Mouse (Mus musculus): ENCODE measurements at regions not wholly inside any gene's neighbourhood (a gene's known extent, or its start where the extent isn't known, plus 50 kb on each side); places are given as distances from the start of the nearest gene placed in this dataset.

GRCm38 (mm10) chr2:137493600-137493999 is 377.2 kb upstream of the Jag1 start:
- intact Hi-C loops (cut with DNase I), result no loop called here

GRCm38 (mm10) chr2:137489181-137489682 is 372.8 kb upstream of the Jag1 start:
- intact Hi-C loops (cut with DNase I), result no loop called here
- no peak for DNase-seq

More at GRCm38 (mm10) chr2:137493600-137493999, 377.2 kb upstream of the Jag1 start:
- no peak for DNase-seq

- intact Hi-C loops (cut with DNase I), result no loop called here
- DNase-seq, result no peak
Measured at GRCm38 (mm10) chr2:137468769-137469168, 352.3 kb upstream of the Jag1 start.

DNA sequence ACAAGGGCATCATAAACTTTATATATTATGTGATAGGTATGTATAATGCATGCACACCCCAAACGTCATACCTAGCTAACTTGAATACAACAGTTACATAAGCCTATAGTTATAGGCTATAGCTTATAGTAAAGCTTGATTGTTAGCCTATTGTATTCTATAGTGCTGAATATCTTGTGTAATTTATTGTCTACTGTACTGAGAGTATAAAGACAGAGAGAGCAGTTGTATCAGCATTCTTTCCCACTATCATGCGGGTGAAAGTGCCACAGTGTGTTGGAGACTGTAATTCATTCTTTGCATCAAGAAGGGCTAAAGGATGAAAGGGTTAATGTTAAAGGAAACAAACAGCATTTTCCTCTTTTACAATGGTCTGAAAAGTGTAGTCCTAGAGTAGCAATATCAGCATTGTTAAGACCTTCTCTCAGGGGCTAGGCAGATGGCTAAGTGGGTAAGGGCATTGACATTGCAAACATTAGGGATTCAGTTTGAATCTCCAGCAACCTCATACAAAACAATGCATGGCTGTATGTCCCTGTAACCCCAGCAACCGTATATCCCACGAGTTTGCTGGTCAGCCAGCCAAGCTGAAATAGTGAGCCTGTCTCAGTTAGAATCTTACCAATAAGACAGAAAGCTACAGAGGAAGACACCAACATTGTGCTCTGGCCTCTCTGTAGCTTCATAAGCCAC is 340.8 kb upstream of the Jag1 start:
- intact Hi-C loops (cut with DNase I), result no loop called here
- DNase-seq, result no peak

- DNase-seq, result no peak
- intact Hi-C loops (cut with DNase I), result no loop called here
Measured at GRCm38 (mm10) chr2:137456436-137456835, 340.0 kb upstream of the Jag1 start.

- no peak for DNase-seq
- intact Hi-C loops (cut with DNase I), result no loop called here
Measured at GRCm38 (mm10) chr2:137446919-137447318, 330.5 kb upstream of the Jag1 start.

- DNase-seq, result no peak
Measured at GRCm38 (mm10) chr2:137437741-137438140, 321.3 kb upstream of the Jag1 start.

GRCm38 (mm10) chr2:137436161-137436560 is 319.7 kb upstream of the Jag1 start:
- intact Hi-C loops (cut with DNase I), result no loop called here
- DNase-seq, result peak in 1 of 2 experiments; percentile 13

More at GRCm38 (mm10) chr2:137437741-137438140, 321.3 kb upstream of the Jag1 start:
- intact Hi-C loops (cut with DNase I), result no loop called here

- intact Hi-C loops (cut with DNase I), result no loop called here
- no peak for DNase-seq
Measured at GRCm38 (mm10) chr2:137422656-137423055, 306.2 kb upstream of the Jag1 start.

DNA sequence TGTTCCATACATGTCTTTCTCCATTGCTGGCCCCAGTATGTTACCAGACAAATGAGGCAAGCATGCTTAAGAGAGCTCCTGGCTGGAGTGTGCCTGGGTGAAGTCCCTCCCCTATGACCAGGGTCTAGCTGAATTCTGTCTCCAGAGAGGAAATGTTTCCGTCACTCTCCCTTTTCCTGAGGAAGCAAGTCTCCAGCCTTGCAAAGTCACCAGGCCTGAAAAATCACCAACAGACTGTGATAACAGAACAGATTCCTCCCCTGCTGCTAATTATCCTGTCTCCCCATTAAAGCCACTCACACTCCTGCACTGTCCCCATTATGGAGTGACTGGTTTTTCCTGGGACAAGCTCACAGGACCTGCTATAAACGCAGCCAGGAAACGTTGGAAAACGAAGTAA is 303.2 kb upstream of the Jag1 start:
- no peak for DNase-seq
- intact Hi-C loops (cut with DNase I), result no loop called here

DNA sequence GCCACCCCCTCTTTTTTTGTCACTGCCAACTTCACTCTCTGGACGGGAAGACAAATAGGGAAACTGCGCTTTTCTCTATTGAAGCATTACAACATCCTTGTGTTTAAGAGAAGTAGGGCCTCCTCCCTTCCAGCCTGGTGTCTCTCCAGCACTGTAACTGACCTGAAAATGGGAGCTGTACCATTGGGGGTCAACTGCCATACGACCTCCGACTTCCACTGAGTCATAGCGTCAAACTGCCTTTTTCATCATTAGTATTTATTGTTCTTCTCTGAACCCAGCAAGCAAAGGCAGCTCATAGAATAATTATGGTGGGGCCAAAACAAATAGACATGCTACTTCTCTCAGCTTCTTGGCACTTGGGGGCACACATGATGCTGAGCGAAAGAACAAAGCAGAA is 301.2 kb upstream of the Jag1 start:
- DNase-seq, result no peak
- intact Hi-C loops (cut with DNase I), result no loop called here

DNA sequence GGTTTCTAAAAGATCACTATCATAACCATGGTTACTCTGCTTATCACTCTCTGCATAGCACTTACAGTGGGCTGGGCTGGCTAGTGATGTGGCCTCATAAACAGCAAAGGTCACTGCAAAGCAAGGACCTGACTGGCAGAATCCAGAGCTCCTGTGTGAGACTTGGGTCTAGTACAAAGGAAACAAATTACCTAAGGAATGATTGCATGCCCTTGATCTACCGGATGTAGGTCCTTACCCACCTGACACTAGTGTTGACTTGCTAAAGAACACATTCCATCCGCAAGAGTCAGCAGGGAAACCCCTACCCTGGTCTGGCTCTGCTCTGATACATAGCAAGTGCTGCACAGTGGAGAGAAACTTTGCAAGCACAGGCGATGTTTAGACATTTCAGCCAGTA is 297.0 kb upstream of the Jag1 start:
- intact Hi-C loops (cut with DNase I), result no loop called here
- DNase-seq, result no peak

DNA sequence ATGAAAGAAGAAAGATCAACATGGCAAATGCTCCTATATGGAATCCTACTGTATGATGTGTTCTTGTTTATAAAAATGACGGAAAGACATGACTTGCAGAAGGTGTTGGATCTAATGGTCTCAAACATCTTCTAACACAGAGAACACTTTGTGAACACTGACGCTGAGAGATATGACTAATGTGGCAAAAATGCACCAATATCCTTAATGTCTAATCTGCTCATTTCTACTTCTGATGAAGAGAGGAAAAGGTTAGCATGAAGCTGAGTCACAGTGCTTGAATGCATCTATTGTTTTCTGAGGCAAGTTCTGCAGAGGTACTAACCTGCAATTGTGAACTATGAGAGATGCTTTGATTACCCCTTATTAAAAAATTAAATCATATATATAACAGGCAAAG is 293.2 kb upstream of the Jag1 start:
- intact Hi-C loops (cut with DNase I), result no loop called here
- DNase-seq, result no peak

- DNase-seq, result no peak
- intact Hi-C loops (cut with DNase I), result no loop called here
Measured at GRCm38 (mm10) chr2:137408294-137408693, 291.9 kb upstream of the Jag1 start.

DNA sequence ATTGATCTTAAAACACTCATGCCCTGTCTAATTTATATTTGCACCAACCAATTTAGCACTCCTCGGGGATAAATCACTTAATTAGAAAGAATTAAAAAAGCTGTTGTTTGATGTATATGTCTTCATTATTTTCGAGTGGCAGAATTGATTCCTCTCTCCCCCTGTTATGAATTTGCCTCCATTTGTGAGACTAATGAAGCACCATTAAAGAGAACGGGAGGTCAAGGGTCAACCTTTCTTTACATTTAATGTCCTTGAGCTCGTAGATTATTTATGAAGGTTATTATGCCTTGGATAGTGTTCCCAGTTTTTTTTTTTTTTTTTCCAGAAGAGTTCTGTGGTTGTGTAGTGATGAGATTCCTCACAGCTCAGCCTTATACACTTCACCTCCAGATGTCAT is 277.0 kb upstream of the Jag1 start:
- intact Hi-C loops (cut with DNase I), result no loop called here
- no peak for DNase-seq

DNA sequence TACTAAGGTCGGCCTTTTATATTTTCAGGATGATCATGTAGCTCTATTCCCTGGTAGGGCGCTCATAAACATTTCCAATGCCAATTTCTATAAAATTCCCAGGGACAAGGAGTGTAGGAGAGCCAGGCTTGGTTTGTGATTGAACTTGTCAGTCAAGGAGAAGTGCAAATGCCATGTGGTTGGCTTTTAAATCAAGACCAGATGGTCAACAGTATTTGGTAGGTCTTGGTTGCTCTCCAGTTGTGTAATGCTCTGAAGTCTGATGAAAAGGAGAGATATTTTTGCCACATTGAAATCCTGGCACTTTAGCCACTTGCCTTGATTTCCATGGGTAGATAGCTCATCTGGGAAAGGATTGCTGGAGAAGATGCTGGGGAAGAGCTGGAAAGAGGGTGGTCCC is 263.4 kb upstream of the Jag1 start:
- intact Hi-C loops (cut with DNase I), result no loop called here
- no peak for DNase-seq

DNA sequence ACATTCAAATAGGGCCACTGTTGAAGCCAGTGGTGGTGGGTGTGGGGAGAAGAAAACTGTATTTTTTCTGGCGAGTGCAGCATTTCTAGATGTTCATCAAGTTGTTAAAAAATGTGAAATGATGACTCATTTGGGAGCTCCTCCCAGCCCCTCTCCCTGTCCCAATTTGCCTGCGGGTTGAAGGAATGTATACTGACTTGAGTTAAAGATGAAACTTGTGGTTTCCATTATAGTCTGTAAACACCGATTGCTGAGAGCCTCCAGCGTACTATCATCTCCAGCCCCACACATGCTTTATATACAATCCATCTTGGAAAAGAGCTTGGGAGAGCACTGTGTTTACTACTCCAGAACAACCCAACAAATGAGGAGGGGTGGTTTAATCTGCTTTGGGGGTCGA is 258.9 kb upstream of the Jag1 start:
- intact Hi-C loops (cut with DNase I), result no loop called here
- DNase-seq, result no peak

GRCm38 (mm10) chr2:137371062-137371461 is 254.6 kb upstream of the Jag1 start:
- intact Hi-C loops (cut with DNase I), result no loop called here
- no peak for DNase-seq

GRCm38 (mm10) chr2:137363006-137363405 is 246.6 kb upstream of the Jag1 start:
- DNase-seq, result no peak
- intact Hi-C loops (cut with DNase I), result no loop called here

- intact Hi-C loops (cut with DNase I), result no loop called here
- no peak for DNase-seq
Measured at GRCm38 (mm10) chr2:137357181-137357738, 240.8 kb upstream of the Jag1 start.

DNA sequence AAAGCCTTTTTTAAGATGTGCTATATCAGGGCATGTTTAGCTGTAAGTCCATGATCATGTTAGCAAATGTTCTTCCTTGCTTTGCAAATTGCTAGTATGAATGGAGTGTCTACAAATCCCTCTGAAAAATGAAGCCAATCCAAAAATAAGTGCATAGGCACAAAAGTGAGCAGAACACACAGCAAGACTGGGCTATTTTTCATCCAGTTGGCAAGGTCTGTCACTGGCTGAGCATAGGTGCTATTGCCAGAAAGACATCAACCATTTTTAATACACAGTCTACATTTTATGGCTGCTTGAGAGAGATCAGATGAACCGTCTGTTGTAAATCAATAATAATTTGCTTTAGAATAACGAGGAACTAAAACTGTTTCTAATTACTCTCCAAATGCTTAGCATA is 227.3 kb upstream of the Jag1 start:
- no peak for DNase-seq
- intact Hi-C loops (cut with DNase I), result no loop called here

GRCm38 (mm10) chr2:137329995-137330394 is 213.6 kb upstream of the Jag1 start:
- DNase-seq, result no peak
- intact Hi-C loops (cut with DNase I), result no loop called here

Data from gastrocnemius, postnatal 36 days (tissue).